Mouse (Mus musculus): ENCODE measurements around the gene B3glct.

DNA sequence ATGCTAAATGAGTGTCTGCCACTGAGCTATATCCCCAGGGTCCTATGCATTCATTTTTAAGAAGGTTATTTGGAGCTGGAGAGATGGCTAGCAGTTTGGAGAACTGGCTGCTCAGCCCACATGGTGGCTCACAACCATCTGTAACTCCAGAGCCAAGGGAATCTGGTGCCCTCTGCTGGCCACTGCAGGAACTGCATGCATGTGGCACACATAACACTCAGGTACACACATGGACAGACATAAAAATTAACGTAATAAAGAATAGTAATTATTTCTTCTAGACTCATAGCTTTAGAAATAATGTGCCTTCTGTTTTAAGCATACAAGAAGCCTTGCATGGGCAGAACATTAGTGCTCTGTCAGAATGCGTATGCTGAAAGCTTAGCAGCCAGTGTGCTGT lies 102.4 kb downstream of the B3glct start:
- TF ChIP-seq CTCF (IDR thresholded peaks at IDR 0.05; ENCODE audit: low read depth) (peak; percentile 87), EP300 (IDR thresholded peaks at IDR 0.05; ENCODE audit: low read depth) (no peak)
